Mouse (Mus musculus): ENCODE data around the gene Ptch2.

DNA sequence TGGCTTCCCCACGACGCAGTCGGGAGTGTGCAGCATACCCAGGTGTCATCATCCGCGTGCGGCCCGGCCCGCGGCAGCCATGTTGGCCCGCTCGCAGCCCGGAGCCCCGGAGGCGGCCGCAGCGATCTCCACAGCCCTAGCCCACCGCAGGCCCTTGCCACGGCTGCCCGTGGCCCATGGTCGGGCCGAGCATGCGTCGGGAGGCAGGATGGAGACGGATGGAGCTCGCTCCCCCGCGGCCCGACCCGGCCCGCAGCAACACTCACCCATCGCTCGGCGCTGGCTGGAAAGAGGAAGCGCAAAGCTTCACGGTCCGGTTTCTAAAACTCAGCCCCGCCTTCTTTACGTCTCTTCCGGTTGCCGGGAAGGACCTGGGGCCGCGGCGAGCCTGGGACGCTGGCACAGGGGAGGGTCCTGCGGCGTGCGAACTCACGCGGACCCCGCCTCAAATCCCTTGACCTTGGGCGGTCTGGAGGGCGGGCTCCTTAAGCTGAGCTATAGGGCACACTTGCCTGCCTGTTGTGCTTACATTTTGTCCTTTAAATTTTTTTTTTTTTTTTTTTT, 60.0 kb downstream of the Ptch2 start, which contains the start of gene Rps8:
- TF ChIP-seq CTCF (IDR thresholded peaks at IDR 0.05; ENCODE audit: low read depth, low read length) (no peak), GATA1 (IDR thresholded peaks at IDR 0.05; ENCODE audit: borderline replicate concordance, low read length) (no peak)

All from G1E (cell line).